Mouse (Mus musculus): Measurements from ENCODE around the gene Senp8. TPM values are rescaled to one million over a fixed set of nuclear protein-coding genes. Genes with fewer than 3 reads are reported as not detected.

Gene Senp8
- total RNA-seq, 2 experiments from 2014 or later, result 9.2 to 11.7 TPM

GRCm38 (mm10) chr9:59718237-59718636 lies 32.3 kb downstream of the Senp8 start:
- DNase-seq (ENCODE audit: low spot score in 2 of 2), result no peak

- DNase-seq (ENCODE audit: low spot score in 2 of 2), result no peak
Measured at GRCm38 (mm10) chr9:59716275-59716898, 34.1 kb downstream of the Senp8 start.

GRCm38 (mm10) chr9:59709225-59709624 lies 41.3 kb downstream of the Senp8 start:
- DNase-seq (ENCODE audit: low spot score in 2 of 2), result no peak

- no peak for DNase-seq (ENCODE audit: low spot score in 2 of 2)
Measured at GRCm38 (mm10) chr9:59706850-59707825, 43.4 kb downstream of the Senp8 start.

GRCm38 (mm10) chr9:59703099-59703498 lies 47.4 kb downstream of the Senp8 start:
- no peak for DNase-seq (ENCODE audit: low spot score in 2 of 2)

GRCm38 (mm10) chr9:59701094-59701493 lies 49.4 kb downstream of the Senp8 start:
- no peak for DNase-seq (ENCODE audit: low spot score in 2 of 2)

DNA sequence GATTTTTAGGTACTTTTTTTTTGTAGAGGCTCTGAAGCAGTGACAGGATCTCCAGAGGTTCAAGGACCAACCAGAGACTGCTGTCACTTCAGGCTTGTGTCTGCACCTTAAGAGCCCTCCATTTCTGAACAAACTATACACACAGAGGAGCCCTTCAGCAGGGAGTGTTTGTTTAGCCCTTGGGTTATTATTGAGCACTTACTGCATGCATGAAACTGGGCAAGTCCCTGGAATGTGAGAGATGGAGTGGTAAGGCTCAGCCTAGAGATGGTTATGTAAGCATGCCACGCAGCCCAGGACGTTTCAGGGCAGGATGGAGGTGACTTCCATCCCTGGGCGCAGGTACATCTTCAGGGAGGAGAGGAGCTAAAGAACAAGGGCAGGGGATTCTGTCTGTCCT lies 54.1 kb downstream of the Senp8 start:
- DNase-seq (ENCODE audit: low spot score in 2 of 2), result no peak

DNA sequence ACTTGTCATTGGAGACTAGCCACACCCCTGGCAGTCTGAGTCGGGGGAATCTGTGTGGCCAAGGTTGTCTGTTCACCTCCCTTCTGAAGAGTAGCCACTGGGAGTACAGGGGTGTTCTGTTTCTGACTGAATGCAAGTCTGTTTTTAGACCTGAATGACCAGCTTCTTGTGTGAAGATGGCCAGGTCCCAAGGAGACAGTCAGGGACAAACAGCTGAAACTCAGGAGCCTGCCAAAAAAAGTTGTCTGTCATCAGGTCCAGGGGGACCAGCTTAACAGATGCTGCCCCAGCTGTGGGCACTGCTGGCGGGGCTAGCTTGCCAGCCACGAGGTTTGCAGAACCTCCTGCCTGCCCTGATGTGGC lies 55.1 kb downstream of the Senp8 start:
- DNase-seq (ENCODE audit: low spot score in 2 of 2), result no peak

GRCm38 (mm10) chr9:59694571-59695450 lies 55.7 kb downstream of the Senp8 start:
- no peak for DNase-seq (ENCODE audit: low spot score in 2 of 2)

GRCm38 (mm10) chr9:59692145-59692544 lies 58.4 kb downstream of the Senp8 start:
- peak in 1 of 2 experiments; percentile 13 for DNase-seq (ENCODE audit: low spot score in 2 of 2)

DNA sequence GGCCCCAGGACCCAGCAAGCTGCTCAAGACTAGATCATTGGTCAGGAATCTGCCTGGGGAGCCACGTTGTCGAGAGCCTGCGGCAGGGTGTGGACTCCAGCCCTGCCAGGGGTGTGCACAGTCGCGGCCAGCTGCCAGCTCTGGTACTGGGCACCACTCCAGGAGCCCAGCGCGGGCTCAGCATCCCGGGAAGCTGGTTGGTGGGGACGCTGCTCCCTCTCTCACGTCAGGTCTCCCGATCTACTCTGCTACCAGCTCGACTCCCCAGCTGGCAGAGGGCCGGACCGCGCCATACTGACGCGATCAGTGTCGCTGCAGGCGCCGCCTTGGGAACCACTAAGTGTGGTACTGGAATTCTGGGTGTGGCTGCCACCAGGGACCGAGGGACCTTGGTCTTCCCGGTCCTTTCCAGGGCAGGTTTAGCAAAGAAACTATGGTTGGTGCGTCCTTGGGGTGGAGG lies 58.8 kb downstream of the Senp8 start:
- DNase-seq (ENCODE audit: low spot score in 2 of 2), result peak; percentile 63 to 69

DNA sequence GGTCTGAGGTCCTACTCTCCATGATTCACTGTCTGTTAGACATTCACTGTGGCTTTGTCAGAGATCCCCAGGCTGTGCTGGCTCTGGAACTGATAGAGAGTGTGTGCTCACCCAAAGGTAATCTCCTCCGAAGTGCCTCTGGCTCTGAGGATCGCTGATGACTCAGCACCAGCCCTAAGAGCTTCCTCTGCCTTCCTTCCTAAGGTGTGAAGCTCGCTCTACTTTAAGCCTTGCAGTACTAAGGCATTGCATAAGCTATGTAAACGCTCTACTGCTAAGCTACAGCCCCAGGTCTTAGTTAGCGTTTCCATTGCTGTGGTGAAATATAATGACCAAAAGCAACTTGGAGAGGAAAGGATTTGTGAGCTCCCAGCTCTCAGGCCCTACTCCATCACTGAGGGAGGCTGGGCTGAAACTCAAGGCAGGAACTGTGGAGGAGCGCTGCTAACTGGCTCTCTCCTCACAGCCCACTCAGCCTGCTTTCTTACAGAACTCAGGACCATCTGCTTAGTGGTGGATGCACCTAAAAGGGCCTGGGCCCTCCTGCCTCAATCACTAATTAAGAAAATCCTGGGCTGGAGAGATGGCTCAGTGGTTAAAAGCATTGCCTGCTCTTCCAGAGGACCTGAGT lies 63.0 kb downstream of the Senp8 start:
- DNase-seq (ENCODE audit: low spot score in 2 of 2), result no peak

Other genes with a start within 250 kb of the Senp8 start
- gene Hexa, start 211.2 kb downstream of the Senp8 start, total RNA-seq (2021), result 100 to 1,000 TPM; 110 to 154 TPM
- 1 to 10 TPM; 2.9 to 3.1 TPM for gene Tmem202, start 210.9 kb downstream of the Senp8 start, total RNA-seq (2021)
- 1 to 10 TPM; 5.0 to 5.7 TPM for gene Celf6, start 172.8 kb downstream of the Senp8 start, total RNA-seq (2021)
- gene Parp6, start 133.4 kb downstream of the Senp8 start, total RNA-seq (2021), result 10 to 100 TPM; 27.7 to 35.8 TPM
- gene Pkm, start 94.3 kb downstream of the Senp8 start, total RNA-seq (2021), result 1,000 to 10,000 TPM in 1 of 2 experiments, 100 to 1,000 TPM in 1; 853 to 1,405 TPM
- under 1 TPM; 0.13 to 0.64 TPM for gene Gramd2, start 70.6 kb downstream of the Senp8 start, total RNA-seq (2021)
- gene Myo9a, start 186 bp upstream of the Senp8 start, total RNA-seq (2021), result 10 to 100 TPM; 10.2 to 12.1 TPM
- not detected for gene Nr2e3, start 209.9 kb upstream of the Senp8 start, total RNA-seq (2021)

All from adrenal gland, adult 18-20 months (tissue).